Mouse (Mus musculus) hindlimb bud, embryonic 11.5 days (tissue): ENCODE results near the gene Gm4553.
"Not testable (repeated sequence)": the region's sequence is repeated elsewhere in the genome, so short reads cannot be mapped to it uniquely, and the experiment has no call there.

ENCODE experiments used
- DNase-seq: peaks from one replicate; pipeline ENCODE4 v3.0.0-alpha.2; 2012; ENCODE audit warnings: low read depth, low spot score; ENCODE audit errors: extremely low spot score

Gene Gm4553

GRCm38 (mm10) chr7:142165639-142166038 is at the start of gene Gm4553:
Gm4553 (minus strand) TSS chr7:142165739.
- DNase-seq, result not testable (repeated sequence)

GRCm38 (mm10) chr7:142212136-142212535 is 46.6 kb upstream of the Gm4553 start:
- not testable (repeated sequence) for DNase-seq

GRCm38 (mm10) chr7:142211559-142211958 is 46.0 kb upstream of the Gm4553 start, which contains the start of gene Gm7579:
Gm7579 (plus strand) TSS chr7:142211859.
- DNase-seq, result no peak

- not testable (repeated sequence) for DNase-seq
Observed at GRCm38 (mm10) chr7:142206891-142207290, 41.4 kb upstream of the Gm4553 start.

GRCm38 (mm10) chr7:142205488-142205887 is 39.9 kb upstream of the Gm4553 start:
- DNase-seq, result no peak

- no peak for DNase-seq
Observed at GRCm38 (mm10) chr7:142201064-142201463, 35.5 kb upstream of the Gm4553 start, which contains the start of gene Krtap5-3. Krtap5-3 (plus strand) TSS chr7:142201364.

GRCm38 (mm10) chr7:142198748-142199147 is 33.2 kb upstream of the Gm4553 start:
- DNase-seq, result no peak

- DNase-seq, result no peak
Observed at GRCm38 (mm10) chr7:142190289-142190688, 24.8 kb upstream of the Gm4553 start, which contains the start of gene Gm10153. Gm10153 (minus strand) TSS chr7:142190389.

GRCm38 (mm10) chr7:142188156-142188555 is 22.6 kb upstream of the Gm4553 start:
- no peak for DNase-seq

- no peak for DNase-seq
Observed at GRCm38 (mm10) chr7:142181021-142181420, 15.5 kb upstream of the Gm4553 start.

GRCm38 (mm10) chr7:142178685-142179084 is 13.1 kb upstream of the Gm4553 start:
- DNase-seq, result no peak

- DNase-seq, result not testable (repeated sequence)
Observed at GRCm38 (mm10) chr7:142175905-142176304, 10.4 kb upstream of the Gm4553 start, which contains the start of gene Krtap5-2. Krtap5-2 (minus strand) TSS chr7:142176005.

GRCm38 (mm10) chr7:142169836-142170235 is 4.3 kb upstream of the Gm4553 start:
- DNase-seq, result no peak

GRCm38 (mm10) chr7:142159366-142159765 is 6.2 kb downstream of the Gm4553 start:
- DNase-seq, result no peak

- not testable (repeated sequence) for DNase-seq
Observed at GRCm38 (mm10) chr7:142157013-142157412, 8.5 kb downstream of the Gm4553 start, which contains the start of gene Gm29735. Gm29735 (minus strand) TSS chr7:142157113.

- no peak for DNase-seq
Observed at GRCm38 (mm10) chr7:142155308-142155707, 10.2 kb downstream of the Gm4553 start.

- DNase-seq, result no peak
Observed at GRCm38 (mm10) chr7:142152191-142152590, 13.3 kb downstream of the Gm4553 start.

GRCm38 (mm10) chr7:142148633-142149032 is 16.9 kb downstream of the Gm4553 start:
- DNase-seq, result no peak

- no peak for DNase-seq
Observed at GRCm38 (mm10) chr7:142146033-142146432, 19.5 kb downstream of the Gm4553 start.

GRCm38 (mm10) chr7:142145413-142145940 is 20.1 kb downstream of the Gm4553 start:
- DNase-seq, result no peak

- DNase-seq, result no peak
Observed at GRCm38 (mm10) chr7:142144507-142144906, 21.0 kb downstream of the Gm4553 start, which contains the start of gene Gm45337. Gm45337 (minus strand) TSS chr7:142144607.

- DNase-seq, result not testable (repeated sequence)
Observed at GRCm38 (mm10) chr7:142143506-142144010, 22.0 kb downstream of the Gm4553 start.
